Mouse (Mus musculus): ENCODE measurements at regions not wholly inside any gene's neighbourhood (a gene's known extent, or its start where the extent isn't known, plus 50 kb on each side); places are given as distances from the start of the nearest gene placed in this dataset.

GRCm38 (mm10) chr13:48094275-48095035 is 166.6 kb upstream of the Id4 start:
- no peak for DNase-seq (ENCODE audit: low spot score)

DNA sequence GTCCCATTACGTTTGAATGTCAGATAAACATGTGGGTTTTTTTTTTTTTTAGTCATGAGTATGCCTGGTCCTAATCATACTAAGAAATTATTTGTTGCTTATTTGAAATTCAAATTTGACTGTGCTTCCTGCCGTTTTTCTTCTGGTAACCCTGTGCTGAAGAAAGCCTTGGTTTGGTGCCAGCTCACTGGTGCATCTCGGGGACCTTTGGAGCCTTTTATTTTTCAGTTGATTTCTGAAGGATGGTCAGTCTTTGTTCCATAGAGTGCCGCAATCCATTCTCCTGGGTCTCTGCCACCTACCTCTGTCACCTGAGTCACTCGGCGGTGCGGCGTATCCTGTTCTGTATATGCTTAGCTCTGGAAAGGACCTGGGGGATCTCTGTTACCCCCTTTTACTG is 158.9 kb upstream of the Id4 start:
- DNase-seq (ENCODE audit: low spot score): no peak

DNA sequence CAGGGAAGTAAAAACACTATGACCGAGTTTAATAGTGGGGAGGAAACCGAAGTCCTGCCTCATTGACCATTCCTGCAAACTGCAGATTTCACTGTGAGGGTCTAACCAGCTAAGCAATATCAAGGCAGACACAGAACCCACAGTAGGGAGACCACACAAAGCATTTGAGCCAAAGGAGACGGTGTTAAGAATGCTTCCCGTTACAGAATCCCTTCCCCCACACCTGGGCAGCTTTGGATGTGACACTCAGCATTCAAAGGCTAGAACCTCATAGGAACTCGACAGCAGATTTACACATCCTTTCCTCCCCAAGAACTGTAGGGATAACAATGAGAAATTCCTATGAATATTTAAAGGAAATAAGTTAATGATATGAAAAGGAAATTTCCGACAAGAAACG is 158.5 kb upstream of the Id4 start:
- DNase-seq (ENCODE audit: low spot score): no peak

DNA sequence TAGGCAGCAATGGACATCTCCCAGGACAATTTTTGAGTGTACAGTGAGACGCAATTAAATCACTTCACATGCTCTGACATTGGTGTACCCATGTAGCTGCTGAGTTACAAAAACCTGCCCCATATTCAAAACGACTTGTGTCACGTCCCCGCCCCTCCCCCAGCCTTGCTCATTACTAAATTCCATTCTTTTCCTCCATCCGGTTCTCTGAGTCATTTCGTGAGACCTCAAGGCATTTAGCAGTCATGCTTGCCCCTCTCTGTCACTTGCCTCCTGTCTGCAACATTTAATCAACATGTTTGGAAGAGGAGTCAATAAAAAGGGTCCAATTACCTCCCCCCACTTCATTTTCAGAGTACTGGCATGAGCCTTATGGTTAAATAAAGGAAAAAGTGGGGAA is 156.3 kb upstream of the Id4 start:
- no peak for DNase-seq (ENCODE audit: low spot score)

DNA sequence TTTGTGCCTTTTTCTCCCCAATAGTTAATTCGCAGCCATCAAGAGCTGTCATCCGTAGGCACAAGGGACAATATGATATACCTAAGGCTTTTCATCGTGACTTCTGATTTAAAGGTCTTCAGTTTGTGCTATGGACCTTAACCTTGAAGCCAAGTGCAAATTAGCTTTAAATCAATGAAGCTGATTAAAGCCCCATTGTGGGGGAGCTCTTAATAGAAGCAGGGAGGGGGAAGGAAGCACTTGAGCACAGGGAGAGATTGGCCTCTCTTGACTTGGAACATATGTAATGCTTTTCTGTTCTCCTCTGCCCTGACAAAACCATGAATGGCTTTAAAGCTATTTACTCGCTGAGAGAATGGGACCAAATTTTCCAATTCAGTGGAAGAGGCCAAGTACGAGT is 154.1 kb upstream of the Id4 start:
- DNase-seq (ENCODE audit: low spot score): no peak

DNA sequence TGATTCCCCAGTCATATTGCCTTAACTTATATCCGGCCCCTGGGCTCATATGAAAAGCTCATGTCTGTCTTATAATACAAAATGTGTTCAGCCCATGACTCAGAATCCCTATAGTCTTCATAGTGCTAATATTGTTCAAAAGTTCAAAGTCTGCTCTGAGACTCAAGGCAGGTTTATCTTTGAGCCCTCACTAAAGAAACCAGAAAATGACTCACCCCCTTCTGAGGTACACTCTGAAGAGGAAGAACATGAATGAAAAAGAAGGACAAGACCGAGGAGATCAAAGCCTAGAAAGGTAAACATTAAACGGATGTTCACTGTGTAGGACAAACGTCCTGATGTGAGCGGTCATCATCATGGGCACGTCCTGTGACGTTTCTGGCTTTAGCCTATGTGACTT is 145.1 kb upstream of the Id4 start:
- no peak for DNase-seq (ENCODE audit: low spot score)

- no peak for DNase-seq (ENCODE audit: low spot score)
These were observed 134.4 kb upstream of the Id4 start for GRCm38 (mm10) chr13:48126582-48126981.

- no peak for DNase-seq (ENCODE audit: low spot score)
These were observed 130.3 kb upstream of the Id4 start for GRCm38 (mm10) chr13:48130724-48131123.

DNA sequence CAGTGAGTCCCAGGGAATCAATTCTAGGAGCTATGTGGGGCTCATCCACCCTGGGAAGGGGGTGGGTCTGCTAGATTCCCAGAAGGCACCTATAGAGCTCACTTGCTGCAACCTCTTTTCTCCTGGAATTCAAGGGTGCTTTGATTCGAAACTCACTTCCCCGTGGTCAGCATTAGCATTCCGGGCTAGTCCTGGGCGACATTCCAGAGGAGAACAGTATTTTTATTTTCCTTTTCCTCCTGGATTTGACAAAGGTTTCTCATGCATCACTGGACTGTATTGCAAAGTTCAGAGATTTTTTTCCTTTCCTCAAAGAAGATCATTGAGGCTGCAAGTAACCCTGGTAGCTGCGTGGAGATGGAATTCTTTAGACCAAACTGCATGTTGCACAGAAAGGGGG is 129.3 kb upstream of the Id4 start:
- no peak for DNase-seq (ENCODE audit: low spot score)

- DNase-seq (ENCODE audit: low spot score): no peak
These were observed 115.1 kb upstream of the Id4 start for GRCm38 (mm10) chr13:48145976-48146375.

- DNase-seq (ENCODE audit: low spot score): no peak
These were observed 114.0 kb upstream of the Id4 start for GRCm38 (mm10) chr13:48147061-48147460.

DNA sequence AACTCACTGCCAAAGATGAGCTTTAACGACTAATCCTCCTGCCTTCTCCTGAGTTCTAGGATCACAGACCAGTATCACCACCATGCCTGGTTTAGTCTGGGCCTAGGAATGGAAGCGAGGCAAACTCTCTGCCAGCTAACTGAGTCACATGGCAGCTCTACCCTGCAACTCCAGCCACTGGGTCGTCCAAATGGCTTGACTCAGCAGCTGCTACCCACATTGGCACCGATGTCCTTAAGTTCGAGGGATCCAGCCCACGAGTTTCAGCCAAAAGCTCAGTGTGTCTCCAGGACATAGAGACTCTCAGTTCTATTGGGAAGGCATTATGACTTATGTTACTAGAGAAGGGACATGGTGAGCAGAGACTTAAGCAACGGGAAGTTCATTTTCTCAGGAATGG is 107.8 kb upstream of the Id4 start:
- DNase-seq (ENCODE audit: low spot score): no peak

DNA sequence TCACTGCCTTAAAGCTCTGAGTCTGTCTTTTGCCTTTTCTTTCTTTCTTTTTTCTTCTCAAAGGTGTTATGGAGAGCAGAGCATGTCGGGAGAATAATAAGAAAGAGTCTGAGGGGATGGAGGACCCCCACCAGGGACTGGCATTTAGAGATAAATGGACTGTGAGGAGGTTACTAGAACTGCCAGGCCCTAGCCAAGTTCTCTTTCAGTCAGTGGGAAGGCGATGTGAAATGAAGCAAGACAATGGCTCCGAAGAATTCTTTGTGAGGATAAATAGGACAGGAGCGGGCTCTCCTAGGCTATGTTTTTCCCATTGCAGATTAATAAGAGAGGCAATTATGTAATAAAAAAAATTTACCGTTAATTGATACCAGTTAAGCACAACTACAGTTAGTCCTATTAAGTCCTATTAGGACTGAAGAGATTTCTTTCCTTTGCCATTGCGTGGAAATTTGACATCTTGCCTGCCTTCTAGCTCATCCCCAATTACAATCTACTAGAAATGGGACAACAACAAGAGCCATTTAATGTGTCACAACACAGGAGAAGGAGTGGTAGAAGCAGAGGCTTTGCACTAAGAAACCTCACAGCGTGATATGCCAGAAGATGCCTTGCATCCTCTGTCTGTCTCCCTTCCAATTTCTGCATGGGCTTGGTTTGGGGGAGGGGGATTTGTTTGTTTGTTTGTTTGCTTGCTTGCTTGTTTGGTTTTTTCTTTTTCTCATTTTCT is 107.2 kb upstream of the Id4 start:
- DNase-seq (ENCODE audit: low spot score): no peak

DNA sequence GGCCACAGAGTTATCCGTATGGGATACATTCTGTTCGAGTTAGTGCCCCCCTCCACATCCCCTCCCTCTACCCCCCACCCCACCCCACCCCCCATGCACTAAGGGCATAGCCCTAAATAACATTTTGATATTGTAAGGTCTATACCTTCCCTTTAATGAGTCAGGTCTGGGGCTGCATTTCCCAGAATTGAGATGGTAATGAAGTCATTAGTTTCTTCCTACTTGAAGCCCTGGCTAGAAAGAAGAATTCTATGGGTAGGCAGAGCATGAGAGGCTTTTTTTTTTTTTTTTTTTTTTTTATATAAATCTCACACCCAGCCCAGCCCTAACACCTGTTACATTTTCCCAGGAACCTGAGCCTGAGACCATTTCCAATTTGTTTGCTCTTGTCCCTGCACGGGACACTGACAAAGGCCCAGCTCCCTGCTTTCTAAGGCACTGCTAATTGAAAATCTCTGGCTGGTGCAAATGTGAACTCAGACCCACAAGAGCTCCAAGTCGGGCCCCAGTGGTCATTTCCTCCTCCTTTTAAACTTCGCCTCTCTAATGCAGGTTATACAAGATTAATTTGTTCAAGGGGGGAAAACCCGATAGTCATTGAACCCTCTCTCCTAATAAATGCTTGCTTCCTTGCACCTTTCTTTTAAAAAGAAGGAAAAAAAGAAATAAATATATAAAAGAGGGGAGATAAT is 106.5 kb upstream of the Id4 start:
- DNase-seq (ENCODE audit: low spot score): no peak

- DNase-seq (ENCODE audit: low spot score): no peak
These were observed 101.8 kb upstream of the Id4 start for GRCm38 (mm10) chr13:48159020-48159910.

DNA sequence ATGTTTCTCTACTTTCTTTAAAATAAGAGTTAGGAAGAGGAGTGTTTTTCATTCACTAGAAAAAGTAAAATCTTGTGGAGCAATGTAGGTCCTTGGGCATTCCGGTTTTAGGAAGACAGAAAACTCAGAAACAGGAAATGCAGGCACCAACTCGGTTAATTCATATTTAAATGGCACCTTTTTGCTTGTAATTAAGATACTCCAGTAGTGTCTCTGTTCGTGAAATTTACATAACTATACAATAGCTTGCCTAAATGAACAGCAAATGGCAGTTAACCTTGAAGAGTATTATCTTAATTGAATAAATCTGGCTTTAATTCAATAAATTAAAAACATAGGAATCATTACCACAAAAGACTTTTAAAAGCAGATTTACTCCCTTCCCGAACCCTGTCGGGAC is 100.9 kb upstream of the Id4 start:
- DNase-seq (ENCODE audit: low spot score): no peak

- DNase-seq (ENCODE audit: low spot score): no peak
These were observed 99.7 kb upstream of the Id4 start for GRCm38 (mm10) chr13:48161339-48161738.

- DNase-seq (ENCODE audit: low spot score): no peak
These were observed 96.4 kb upstream of the Id4 start for GRCm38 (mm10) chr13:48164586-48164985.

DNA sequence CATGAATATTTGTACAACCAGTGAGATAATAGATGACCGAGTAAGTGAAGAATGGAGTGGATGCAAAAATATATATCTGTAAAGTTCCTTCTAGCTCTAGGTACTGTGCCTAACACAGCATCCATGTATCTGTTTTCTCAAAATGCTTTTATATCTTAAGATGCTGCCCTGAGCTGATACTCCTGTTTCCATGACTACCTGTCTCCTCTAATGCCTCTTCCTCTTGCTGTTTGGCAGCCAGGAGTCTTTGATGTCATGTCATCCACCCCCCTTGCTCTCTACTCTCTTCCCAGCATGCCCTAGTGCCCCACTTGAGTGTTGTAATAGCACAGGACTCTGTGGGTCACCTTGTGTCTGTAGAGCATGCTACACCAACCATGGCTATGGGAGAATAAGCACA is 95.2 kb upstream of the Id4 start:
- no peak for DNase-seq (ENCODE audit: low spot score)

DNA sequence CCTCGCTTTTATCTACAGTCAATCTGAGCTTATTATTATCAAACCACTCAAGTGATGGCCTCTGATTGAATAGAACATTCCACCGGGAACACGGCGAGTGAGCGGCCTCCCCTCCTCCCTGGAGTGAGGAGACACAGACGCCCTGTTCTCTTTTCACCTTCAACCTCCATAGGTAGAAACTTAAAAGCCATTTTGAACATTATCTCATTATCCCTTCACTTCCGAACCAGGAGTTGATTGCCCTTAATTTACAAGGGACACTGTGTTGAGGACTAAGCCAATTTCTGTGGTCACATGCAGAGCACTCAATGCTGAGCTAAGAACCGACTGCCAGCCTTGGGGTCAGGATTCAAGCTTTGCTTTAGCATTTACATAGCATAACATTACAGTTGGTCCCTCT is 93.1 kb upstream of the Id4 start:
- no peak for DNase-seq (ENCODE audit: low spot score)

GRCm38 (mm10) chr13:48171309-48171953 is 89.6 kb upstream of the Id4 start:
- no peak for DNase-seq (ENCODE audit: low spot score)

GRCm38 (mm10) chr13:48171994-48172393 is 89.0 kb upstream of the Id4 start:
- no peak for DNase-seq (ENCODE audit: low spot score)
